Mouse (Mus musculus): ENCODE data around the gene Zbtb20.

GRCm38 (mm10) chr16:43620359-43620758 is 744.7 kb downstream of the Zbtb20 start:
- TF ChIP-seq POLR2A (IDR thresholded peaks at IDR 0.05; ENCODE audit: borderline replicate concordance, control insufficient read depth, low read depth, low read length) (no peak), CTCF (IDR thresholded peaks at IDR 0.05; ENCODE audit: control insufficient read depth, insufficient read depth, low read length) (no peak)

All from bone marrow, adult 2 months (tissue).